Mouse (Mus musculus) lung, adult 18-20 months (tissue): ENCODE data around the gene Ccser2.

ENCODE experiments used
- DNase-seq, 2 experiments: peaks; one replicate each; pipeline ENCODE4 v3.0.0; 2022; ENCODE audit warnings: mixed read lengths in 2 of 2

Ccser2 gene

DNA sequence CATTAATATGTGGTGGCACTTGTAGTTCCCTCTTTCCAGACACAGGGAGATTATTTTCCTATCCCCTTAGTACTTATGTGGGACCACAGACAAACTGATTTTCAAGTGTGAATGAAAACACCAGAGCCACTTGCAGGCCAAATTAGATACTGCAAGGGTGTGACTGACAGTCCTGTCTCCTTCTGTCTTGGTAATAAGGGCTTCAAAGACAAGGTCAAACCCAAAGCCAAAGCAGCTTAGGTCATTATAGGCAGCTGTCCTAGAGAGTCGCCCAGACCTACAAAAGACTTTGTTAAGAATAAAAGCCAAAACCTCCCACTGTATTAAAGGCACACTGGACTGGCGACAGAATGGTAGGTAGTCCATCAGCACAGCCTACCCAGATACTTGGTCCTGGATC lies 30.6 kb downstream of the Ccser2 start:
- DNase-seq = no peak

- peak in 1 of 2 experiments; percentile 24 for DNase-seq
Observed at GRCm38 (mm10) chr14:36937080-36937878, 31.3 kb downstream of the Ccser2 start.

GRCm38 (mm10) chr14:36932638-36933382 lies 35.8 kb downstream of the Ccser2 start:
- peak in 1 of 2 experiments; percentile 30 for DNase-seq

GRCm38 (mm10) chr14:36932038-36932437 lies 36.5 kb downstream of the Ccser2 start:
- DNase-seq = no peak

GRCm38 (mm10) chr14:36923383-36923782 lies 45.2 kb downstream of the Ccser2 start:
- DNase-seq = no peak

DNA sequence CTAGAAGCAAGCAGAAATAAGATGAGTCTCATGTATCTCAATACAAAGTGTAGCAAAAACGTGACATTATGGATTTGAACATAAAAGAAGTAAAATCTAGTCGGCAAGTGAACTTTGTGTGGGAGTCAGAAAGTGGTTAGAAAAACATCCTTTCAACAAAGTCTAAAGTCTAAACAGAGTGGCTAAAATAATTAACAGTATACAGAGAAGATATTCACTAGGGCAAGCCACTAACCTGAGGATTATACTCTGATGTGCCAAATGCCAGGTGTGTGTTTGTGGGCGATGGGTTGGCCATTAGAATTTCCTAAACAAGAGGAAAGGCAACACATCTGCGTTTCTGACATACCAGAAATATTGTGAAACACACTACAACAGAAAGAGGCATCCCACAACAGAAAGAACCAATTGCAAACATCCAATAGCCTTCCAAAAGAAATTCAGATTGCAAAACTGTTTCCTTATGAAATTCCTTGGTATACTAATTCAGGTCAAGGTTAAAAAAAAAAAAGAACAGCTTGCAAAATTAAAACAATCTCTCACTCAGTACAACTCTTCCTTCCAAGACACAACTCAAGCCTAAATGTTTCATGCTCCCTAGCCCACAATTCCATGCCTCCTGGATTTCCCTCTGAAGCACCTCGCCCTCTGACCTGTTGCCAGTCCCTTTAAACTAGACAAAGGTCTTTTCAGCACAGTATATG lies 47.1 kb downstream of the Ccser2 start:
- DNase-seq = no peak

- DNase-seq = no peak
Observed at GRCm38 (mm10) chr14:36919886-36920285, 48.7 kb downstream of the Ccser2 start.

GRCm38 (mm10) chr14:36919146-36919545 lies 49.4 kb downstream of the Ccser2 start:
- DNase-seq = peak; percentile 87 to 92

GRCm38 (mm10) chr14:36915203-36915602 lies 53.4 kb downstream of the Ccser2 start:
- DNase-seq = no peak

GRCm38 (mm10) chr14:36914473-36915005 lies 54.0 kb downstream of the Ccser2 start:
- no peak for DNase-seq

DNA sequence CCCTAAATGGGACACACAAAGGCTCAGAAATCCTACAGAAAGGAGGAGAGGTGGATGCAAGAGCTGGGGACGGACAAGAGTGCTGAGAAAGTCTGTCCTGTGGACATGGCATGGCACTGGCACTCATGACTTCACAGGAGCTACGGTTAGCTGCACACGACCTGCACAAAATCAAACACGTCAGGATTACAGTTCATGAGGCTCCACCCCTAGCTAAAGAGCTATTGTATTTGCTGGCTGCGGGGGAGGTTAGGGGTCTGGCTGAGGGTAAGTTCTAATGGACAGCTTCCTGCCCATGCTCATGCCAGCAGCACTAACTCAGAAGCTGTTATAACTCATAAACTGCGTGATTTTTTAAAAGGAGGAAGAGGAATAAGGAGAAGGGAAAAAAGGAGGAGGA lies 56.8 kb downstream of the Ccser2 start:
- DNase-seq = no peak

GRCm38 (mm10) chr14:36905809-36906522 lies 62.6 kb downstream of the Ccser2 start:
- no peak for DNase-seq

- DNase-seq = no peak
Observed at GRCm38 (mm10) chr14:36904206-36904605, 64.4 kb downstream of the Ccser2 start.

- DNase-seq = no peak
Observed at GRCm38 (mm10) chr14:36900883-36901282, 67.7 kb downstream of the Ccser2 start.

- DNase-seq = no peak
Observed at GRCm38 (mm10) chr14:36894701-36895100, 73.9 kb downstream of the Ccser2 start.

DNA sequence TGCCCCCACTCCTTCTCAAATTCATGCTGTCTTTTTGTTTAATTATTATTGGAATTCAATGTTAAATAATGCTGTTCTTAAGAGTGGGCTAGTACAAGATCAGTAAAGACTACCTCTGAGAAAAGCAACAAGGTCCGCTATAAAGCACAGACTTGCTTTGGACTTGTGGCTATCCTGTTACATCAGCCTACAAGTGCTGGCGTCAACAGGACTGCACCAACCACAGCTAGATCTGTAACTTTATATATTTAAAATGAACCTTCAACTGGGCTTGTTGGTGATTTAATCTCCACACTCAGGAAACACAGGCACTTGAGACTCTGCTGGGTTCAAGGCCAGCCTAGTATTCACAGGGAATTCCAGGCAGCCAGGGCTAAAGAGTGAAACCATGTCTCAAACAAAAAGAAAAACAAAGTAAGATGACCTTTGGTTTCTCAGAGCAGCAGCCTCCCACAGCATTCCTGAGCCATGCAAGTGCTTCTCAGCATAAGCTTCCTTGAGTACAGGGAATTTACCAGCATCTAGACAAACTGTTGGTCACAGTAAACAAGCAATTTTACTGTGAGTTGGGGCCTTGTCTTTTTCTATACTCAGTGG lies 75.7 kb downstream of the Ccser2 start:
- DNase-seq = peak in 1 of 2 experiments; percentile 2

GRCm38 (mm10) chr14:36890130-36890529 lies 78.4 kb downstream of the Ccser2 start:
- no peak for DNase-seq

- no peak for DNase-seq
Observed at GRCm38 (mm10) chr14:36885680-36886079, 82.9 kb downstream of the Ccser2 start.

GRCm38 (mm10) chr14:36885117-36885516 lies 83.5 kb downstream of the Ccser2 start:
- DNase-seq = no peak

GRCm38 (mm10) chr14:36883576-36883975 lies 85.0 kb downstream of the Ccser2 start:
- no peak for DNase-seq

DNA sequence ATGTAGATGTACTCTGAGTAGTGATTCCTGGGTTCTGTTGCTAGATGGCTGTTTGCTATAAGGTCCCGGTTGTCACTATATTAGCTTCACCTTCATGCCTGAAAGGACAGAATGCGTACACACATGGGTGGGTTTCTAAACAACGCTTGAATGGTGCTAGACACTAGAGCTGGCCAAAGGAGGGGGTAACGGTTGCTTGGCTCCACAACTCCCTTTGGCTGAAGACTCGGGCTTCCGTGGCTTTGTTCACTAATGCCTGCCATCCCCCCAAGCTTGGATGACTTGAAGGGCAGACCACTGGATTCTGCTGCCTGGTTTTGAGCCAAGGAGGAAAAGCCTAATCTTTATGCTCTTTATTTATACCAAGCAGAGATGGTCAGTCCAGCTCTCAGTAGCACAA lies 98.3 kb downstream of the Ccser2 start:
- DNase-seq = no peak

DNA sequence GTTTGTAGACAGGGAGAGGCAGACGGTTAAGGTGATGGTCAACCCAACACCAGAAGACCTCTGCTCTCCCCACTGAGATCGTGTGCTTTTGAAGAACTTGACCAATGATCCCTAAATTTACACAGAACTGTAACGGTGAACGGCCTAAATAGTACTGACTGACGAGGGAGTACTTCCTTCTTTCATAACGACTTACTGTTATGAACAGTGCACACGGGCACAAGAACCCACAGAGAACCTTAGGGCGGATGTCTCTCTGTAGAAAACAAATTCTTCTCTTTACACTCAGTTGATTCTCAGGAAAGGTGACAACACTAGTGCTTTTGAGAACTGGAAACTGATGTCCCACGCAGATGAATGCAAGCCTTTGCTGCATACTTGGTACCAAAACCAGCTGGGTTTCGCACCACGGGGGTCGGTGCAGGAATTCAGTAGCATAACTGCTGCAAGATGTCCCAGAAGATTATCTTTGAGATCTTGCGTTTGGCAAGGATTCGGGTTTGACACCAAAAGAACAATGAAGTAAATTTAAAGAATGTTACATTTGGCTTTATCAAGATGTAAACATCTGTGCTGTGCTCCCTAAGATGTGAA lies 99.7 kb downstream of the Ccser2 start:
- no peak for DNase-seq
